Mouse (Mus musculus): ENCODE results near the gene Pold2. TPM values are rescaled to one million over a fixed set of nuclear protein-coding genes. Genes with fewer than 3 reads are reported as not detected.

Gene Pold2
- polyA plus RNA-seq, 1 experiment from 2014 or later = 138 TPM

GRCm38 (mm10) chr11:5912635-5913034, 34.5 kb upstream of the Pold2 start:
- Histone ChIP-seq H3K4me2 (no peak overlapping the region), H3K4me3 (no peak overlapping the region), H3K9ac (no peak overlapping the region), H3K36me3 (no peaks in the 10 kb centered on the region), H3K27me3 (peaks cover 4% of the 10 kb centered on the region; the same call in 1 of the 2 replicates), H3K27ac (no peak overlapping the region), H3K9me3 (no peaks in the 10 kb centered on the region), H3K4me1 (no peaks in the 10 kb centered on the region)
- no peak for ATAC-seq (ENCODE audit: insufficient number of reproducible peaks, insufficient read depth, low FRiP score, low TSS enrichment, low read depth)
- WGBS = 36% methylated on average over 5 of the region's 5 CpGs

GRCm38 (mm10) chr11:5908642-5909041, 30.6 kb upstream of the Pold2 start:
- WGBS = 73% methylated on average over 4 of the region's 4 CpGs
- ATAC-seq (ENCODE audit: insufficient number of reproducible peaks, insufficient read depth, low FRiP score, low TSS enrichment, low read depth) = no peak
- peaks cover 3% of the 10 kb centered on the region; the same call in 1 of the 2 replicates for H3K27me3 ChIP-seq

GRCm38 (mm10) chr11:5907096-5907495, 29.0 kb upstream of the Pold2 start:
- Histone ChIP-seq H3K9ac (no peak overlapping the region), H3K9me3 (no peaks in the 10 kb centered on the region), H3K4me1 (peaks cover 7% of the 10 kb centered on the region), H3K27ac (no peak overlapping the region), H3K36me3 (no peaks in the 10 kb centered on the region), H3K4me2 (no peak overlapping the region), H3K27me3 (no peaks in the 10 kb centered on the region; the same call in 1 of the 2 replicates), H3K4me3 (no peak overlapping the region)
- 59% methylated on average over 5 of the region's 5 CpGs for WGBS
- no peak for ATAC-seq (ENCODE audit: insufficient number of reproducible peaks, insufficient read depth, low FRiP score, low TSS enrichment, low read depth)

More at GRCm38 (mm10) chr11:5908642-5909041, 30.6 kb upstream of the Pold2 start:
- Histone ChIP-seq H3K27ac (no peak overlapping the region), H3K4me3 (no peak overlapping the region), H3K36me3 (no peaks in the 10 kb centered on the region), H3K4me1 (no peaks in the 10 kb centered on the region), H3K4me2 (no peak overlapping the region), H3K9me3 (no peaks in the 10 kb centered on the region), H3K9ac (no peak overlapping the region)

- Histone ChIP-seq H3K36me3 (no peaks in the 10 kb centered on the region), H3K4me2 (no peak overlapping the region), H3K27ac (no peak overlapping the region), H3K27me3 (no peaks in the 10 kb centered on the region; the same call in 1 of the 2 replicates), H3K9ac (no peak overlapping the region), H3K9me3 (no peaks in the 10 kb centered on the region), H3K4me3 (no peak overlapping the region), H3K4me1 (peaks cover 19% of the 10 kb centered on the region)
- 87% methylated on average over 10 of the region's 10 CpGs for WGBS
- ATAC-seq (ENCODE audit: insufficient number of reproducible peaks, insufficient read depth, low FRiP score, low TSS enrichment, low read depth) = no peak
These were observed 27.9 kb upstream of the Pold2 start for GRCm38 (mm10) chr11:5905778-5906518.

DNA sequence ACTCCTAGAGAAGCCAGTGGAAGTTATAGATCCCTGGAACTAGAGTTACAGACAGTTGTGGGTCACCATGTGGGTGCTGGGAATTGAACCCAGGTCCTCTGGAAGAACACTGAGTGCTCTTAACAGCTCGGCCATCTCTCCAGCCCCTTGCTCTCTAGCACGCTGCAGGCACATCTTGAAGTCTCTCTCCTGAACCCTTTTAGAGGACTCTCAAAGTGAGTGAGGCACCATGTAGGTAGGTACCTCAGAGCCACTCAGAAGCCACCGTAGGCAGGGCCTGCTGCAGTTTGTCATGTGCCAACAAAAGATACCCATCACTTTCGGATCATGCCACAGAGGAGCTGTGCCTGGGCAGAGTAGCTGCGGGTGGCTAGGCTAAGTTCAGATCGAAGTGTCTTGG, 26.8 kb upstream of the Pold2 start:
- H3K4me2 ChIP-seq = no peak overlapping the region
- 91% methylated on average over 6 of the region's 6 CpGs for WGBS
- ATAC-seq (ENCODE audit: insufficient number of reproducible peaks, insufficient read depth, low FRiP score, low TSS enrichment, low read depth) = no peak
- no peak overlapping the region for H3K9ac ChIP-seq
- no peaks in the 10 kb centered on the region; the same call in 1 of the 2 replicates for H3K27me3 ChIP-seq
- H3K4me3 ChIP-seq = no peak overlapping the region
- no peaks in the 10 kb centered on the region for H3K9me3 ChIP-seq
- H3K36me3 ChIP-seq = no peaks in the 10 kb centered on the region
- H3K27ac ChIP-seq = no peak overlapping the region
- H3K4me1 ChIP-seq = peaks cover 19% of the 10 kb centered on the region

DNA sequence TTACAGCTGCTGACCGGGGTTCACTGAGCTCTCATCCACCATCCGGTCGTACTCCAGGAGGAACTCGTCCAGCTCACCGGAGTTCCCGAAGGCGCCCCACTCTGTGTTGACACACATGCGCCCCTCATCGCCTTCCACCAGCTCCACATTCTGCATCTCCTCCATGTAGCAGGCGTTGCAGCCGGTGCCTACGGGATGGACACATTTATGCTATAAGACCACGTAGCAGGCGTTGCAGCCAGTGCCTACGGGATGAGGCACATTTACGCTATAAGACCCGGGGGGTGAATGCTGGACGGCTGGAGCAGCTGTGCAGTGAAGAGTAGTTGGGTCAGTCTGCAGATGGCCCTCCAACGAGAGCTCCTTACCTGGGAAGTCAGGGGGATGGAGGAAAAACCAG, 26.3 kb upstream of the Pold2 start:
- no peaks in the 10 kb centered on the region for H3K9me3 ChIP-seq
- H3K9ac ChIP-seq = no peak overlapping the region
- H3K4me2 ChIP-seq = no peak overlapping the region
- ATAC-seq (ENCODE audit: insufficient number of reproducible peaks, insufficient read depth, low FRiP score, low TSS enrichment, low read depth) = no peak
- WGBS = 91% methylated on average over 19 of the region's 19 CpGs
- H3K27ac ChIP-seq = no peak overlapping the region
- H3K4me1 ChIP-seq = peaks cover 19% of the 10 kb centered on the region
- H3K36me3 ChIP-seq = no peaks in the 10 kb centered on the region
- no peak overlapping the region for H3K4me3 ChIP-seq
- no peaks in the 10 kb centered on the region; the same call in 1 of the 2 replicates for H3K27me3 ChIP-seq

DNA sequence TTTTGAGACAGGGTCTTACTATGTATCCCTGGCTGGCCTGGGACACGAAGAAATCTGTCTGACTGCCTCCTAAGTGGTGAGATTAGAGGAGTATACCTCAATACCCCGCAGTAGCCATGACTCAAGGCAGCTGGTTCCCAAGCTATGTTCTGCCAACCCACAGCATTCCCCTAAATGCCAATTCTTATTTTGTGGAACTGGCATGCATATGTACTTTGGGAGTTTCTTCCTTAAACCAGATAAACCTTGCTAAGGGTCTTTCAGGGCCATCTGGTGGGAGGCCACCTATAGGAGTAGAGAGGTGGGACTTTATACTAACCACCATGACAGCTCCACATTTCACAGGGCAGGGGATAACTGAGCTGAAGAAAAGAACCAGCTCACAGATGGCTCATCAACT, 25.8 kb upstream of the Pold2 start:
- Histone ChIP-seq H3K4me3 (no peak overlapping the region), H3K4me2 (no peak overlapping the region), H3K9ac (no peak overlapping the region), H3K9me3 (no peaks in the 10 kb centered on the region), H3K27ac (no peak overlapping the region), H3K36me3 (no peaks in the 10 kb centered on the region), H3K4me1 (peaks cover 19% of the 10 kb centered on the region), H3K27me3 (no peaks in the 10 kb centered on the region; the same call in 1 of the 2 replicates)
- 79% methylated on average over 2 of the region's 2 CpGs for WGBS
- no peak for ATAC-seq (ENCODE audit: insufficient number of reproducible peaks, insufficient read depth, low FRiP score, low TSS enrichment, low read depth)

GRCm38 (mm10) chr11:5902390-5902789, 24.3 kb upstream of the Pold2 start:
- no peaks in the 10 kb centered on the region for H3K9me3 ChIP-seq
- peak overlapping the region; percentile 49 for H3K4me3 ChIP-seq
- H3K36me3 ChIP-seq = no peaks in the 10 kb centered on the region
- WGBS = 8% methylated on average over 6 of the region's 6 CpGs
- H3K9ac ChIP-seq = peak overlapping the region; percentile 74
- H3K27me3 ChIP-seq = peaks cover 9% of the 10 kb centered on the region
- H3K4me2 ChIP-seq = peak overlapping the region; percentile 80
- H3K27ac ChIP-seq = peak overlapping the region; percentile 51; the same call in 1 of the 2 replicates
- ATAC-seq (ENCODE audit: insufficient number of reproducible peaks, insufficient read depth, low FRiP score, low TSS enrichment, low read depth) = no peak
- peaks cover 32% of the 10 kb centered on the region for H3K4me1 ChIP-seq

DNA sequence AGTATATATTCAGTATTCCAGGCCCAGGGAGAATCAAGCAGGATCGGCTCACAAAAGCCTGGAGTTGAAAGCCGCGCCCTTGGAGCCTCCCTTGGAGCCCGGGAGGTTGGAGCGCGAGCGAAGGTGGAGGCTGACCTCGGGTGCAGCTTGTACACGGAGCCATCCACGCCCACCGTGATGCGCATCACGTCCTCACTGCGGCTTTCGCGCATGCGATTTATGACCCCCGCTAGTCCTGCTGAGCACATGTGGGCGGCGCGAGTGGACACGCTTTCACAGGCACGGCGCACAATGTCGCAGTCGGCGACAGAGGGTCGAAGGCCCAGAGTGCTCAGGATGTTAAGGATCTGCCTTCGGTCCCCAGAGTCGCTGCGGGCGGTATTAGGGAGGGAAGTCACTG, 23.9 kb upstream of the Pold2 start:
- H3K9ac ChIP-seq = peak overlapping the region; percentile 74
- peak; percentile 79 for ATAC-seq (ENCODE audit: insufficient number of reproducible peaks, insufficient read depth, low FRiP score, low TSS enrichment, low read depth)
- peak overlapping the region; percentile 49 for H3K4me3 ChIP-seq
- no peaks in the 10 kb centered on the region for H3K9me3 ChIP-seq
- no peaks in the 10 kb centered on the region for H3K36me3 ChIP-seq
- peaks cover 13% of the 10 kb centered on the region for H3K27me3 ChIP-seq
- peak overlapping the region; percentile 80 for H3K4me2 ChIP-seq
- peaks cover 36% of the 10 kb centered on the region for H3K4me1 ChIP-seq
- peak overlapping the region; percentile 51 for H3K27ac ChIP-seq
- under 1% methylated on average over 32 of the region's 32 CpGs for WGBS

GRCm38 (mm10) chr11:5901320-5901719, 23.2 kb upstream of the Pold2 start:
- no peak for ATAC-seq (ENCODE audit: insufficient number of reproducible peaks, insufficient read depth, low FRiP score, low TSS enrichment, low read depth)
- Histone ChIP-seq H3K27ac (peak overlapping the region; percentile 51), H3K36me3 (no peaks in the 10 kb centered on the region)

DNA sequence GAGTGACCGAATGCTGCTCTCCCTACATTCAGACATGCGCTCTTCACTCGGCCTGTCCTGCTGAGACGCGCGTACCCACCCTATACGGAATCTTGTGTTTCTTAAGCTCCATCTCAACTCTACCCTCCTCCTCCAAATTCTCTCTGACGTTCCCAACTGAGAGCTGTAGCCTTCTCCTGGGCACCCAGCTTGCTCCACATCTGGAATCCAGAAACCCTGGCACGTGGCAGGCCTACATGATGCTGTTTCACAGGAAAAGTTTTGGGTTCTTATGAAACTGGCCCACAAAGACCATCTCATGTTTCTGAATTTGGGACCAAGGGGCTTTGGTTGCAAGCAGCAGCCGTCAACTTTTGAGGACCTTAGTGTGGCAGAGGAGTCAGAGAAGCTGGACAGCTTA, 21.2 kb upstream of the Pold2 start:
- 78% methylated on average over 10 of the region's 10 CpGs for WGBS
- Histone ChIP-seq H3K36me3 (no peaks in the 10 kb centered on the region), H3K9ac (no peak overlapping the region), H3K27me3 (peaks cover 17% of the 10 kb centered on the region), H3K4me3 (no peak overlapping the region), H3K27ac (no peak overlapping the region), H3K4me1 (peaks cover 40% of the 10 kb centered on the region), H3K9me3 (no peaks in the 10 kb centered on the region), H3K4me2 (no peak overlapping the region)
- ATAC-seq (ENCODE audit: insufficient number of reproducible peaks, insufficient read depth, low FRiP score, low TSS enrichment, low read depth) = no peak

More at GRCm38 (mm10) chr11:5901320-5901719, 23.2 kb upstream of the Pold2 start:
- H3K9me3 ChIP-seq = no peaks in the 10 kb centered on the region
- peaks cover 40% of the 10 kb centered on the region for H3K4me1 ChIP-seq
- H3K9ac ChIP-seq = peak overlapping the region; percentile 74
- H3K27me3 ChIP-seq = peaks cover 17% of the 10 kb centered on the region
- WGBS = 21% methylated on average over 3 of the region's 3 CpGs
- H3K4me2 ChIP-seq = peak overlapping the region; percentile 80
- H3K4me3 ChIP-seq = peak overlapping the region; percentile 49

DNA sequence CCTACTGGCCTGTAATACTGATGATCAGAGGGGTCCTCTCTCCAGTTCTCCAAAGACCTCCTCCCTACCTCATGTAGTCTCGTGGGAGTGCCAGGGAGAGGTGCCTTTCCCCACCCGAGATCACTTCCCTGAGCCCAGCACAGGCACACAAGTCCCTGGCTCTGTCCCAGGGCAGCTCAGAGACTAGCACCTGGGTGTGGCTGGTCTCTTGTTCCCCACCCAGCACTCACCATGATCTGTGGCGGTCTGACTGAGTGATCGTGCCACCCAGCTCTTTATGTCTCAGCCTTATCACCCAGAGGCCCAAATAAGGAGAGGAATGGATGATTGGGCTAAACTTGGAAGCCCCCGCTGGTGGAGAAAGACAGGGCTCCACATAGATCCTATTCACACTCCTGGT, 20.4 kb upstream of the Pold2 start, which contains the start of gene Myl7:
Myl7 (minus strand) TSS at position 252 of the 400 bp plus-strand sequence.
- Histone ChIP-seq H3K4me2 (peak within 1 kb of the TSS; percentile 28), H3K9me3 (no peaks in the 10 kb centered on the region), H3K9ac (no peak within 1 kb of the TSS), H3K36me3 (no peaks in the 10 kb centered on the region), H3K4me1 (peaks cover 40% of the 10 kb centered on the region), H3K27me3 (peaks cover 17% of the 10 kb centered on the region), H3K4me3 (no peak within 1 kb of the TSS), H3K27ac (no peak within 1 kb of the TSS)
- 69% methylated on average over 5 of the region's 5 CpGs for WGBS
- no peak for ATAC-seq (ENCODE audit: insufficient number of reproducible peaks, insufficient read depth, low FRiP score, low TSS enrichment, low read depth)

Measured in embryonic facial prominence, embryonic 13.5 days (tissue).